Mouse (Mus musculus): ENCODE data around the gene Ankra2. TPM values are rescaled to one million over a fixed set of nuclear protein-coding genes. Genes with fewer than 3 reads are reported as not detected.
A peak's percentile ranks its signal among the peaks of the same experiment; 100 is the strongest.

Gene Ankra2
- 15.0 and 16.1 TPM in 2 replicates for polyA plus RNA-seq (2015; fragmentation: Nextera tagmentation; extraction: Ambion mirVana)

DNA sequence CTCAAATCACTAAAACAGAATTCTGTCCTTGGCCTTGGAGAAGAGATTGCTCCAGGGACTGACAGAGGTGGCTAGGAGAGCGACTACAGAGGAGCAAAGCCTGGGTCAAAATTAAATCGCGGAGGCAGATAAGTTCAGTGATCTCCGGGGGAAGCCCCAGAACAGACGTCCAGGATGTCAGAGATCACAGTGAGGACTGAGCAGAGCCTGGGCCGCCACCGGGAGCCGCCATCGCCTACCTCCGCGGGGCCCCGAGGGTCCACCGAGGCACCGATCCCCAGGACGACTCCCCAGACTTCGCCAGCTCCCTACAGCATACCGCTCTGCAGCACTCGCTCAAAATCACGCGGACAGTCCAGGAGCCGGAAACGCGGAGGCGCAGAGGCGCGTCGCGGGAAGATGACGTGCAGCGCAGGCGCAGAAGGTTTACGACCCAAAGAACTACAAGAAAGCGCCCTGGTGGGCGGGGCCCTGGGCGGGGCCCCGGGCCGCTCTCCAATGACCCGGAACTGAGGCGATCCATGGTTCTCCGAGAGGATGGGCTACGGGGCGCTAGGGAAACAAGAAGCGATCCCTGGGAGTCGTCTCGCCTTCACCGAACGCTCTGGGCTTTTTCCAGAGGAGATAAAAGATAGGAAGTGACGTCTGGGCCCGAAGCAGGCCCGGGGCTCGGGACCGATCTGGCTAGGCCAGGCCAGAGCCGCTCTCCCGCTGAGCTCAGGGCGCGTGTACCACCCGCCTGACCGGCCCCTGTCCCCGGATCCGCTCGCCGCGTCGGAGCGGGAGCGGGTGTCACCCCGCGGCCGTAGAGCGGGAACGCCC is at the start of gene Ankra2, which contains the start of gene Utp15:
Gene Ankra2, plus strand, starts transcription at position 439 of the 822 bp plus-strand sequence.
Gene Utp15, minus strand, starts transcription at position 406 of the 822 bp plus-strand sequence.
- Histone ChIP-seq H3K9ac (ENCODE audit: low read length) (peak within 1 kb of the TSS; percentile 94), H3K4me1 (ENCODE audit: control insufficient read depth, insufficient read depth, low read length) (peaks cover 18% of the 10 kb centered on the region), H3K9me3 (replicated peaks; ENCODE audit: control insufficient read depth, low read length) (no peaks in the 10 kb centered on the region), H3K27me3 (ENCODE audit: control insufficient read depth, insufficient read depth, low read length) (no peaks in the 10 kb centered on the region), H3K27ac (ENCODE audit: low read length) (peak within 1 kb of the TSS; percentile 95), H3K36me3 (ENCODE audit: control insufficient read depth, insufficient read depth) (peaks cover 9% of the 10 kb centered on the region), H3K4me3 (ENCODE audit: low read length) (peak within 1 kb of the TSS; percentile 95), H3K4me2 (ENCODE audit: low read depth, low read length) (peak within 1 kb of the TSS; percentile 96)
- WGBS = under 1% methylated on average over 70 of the region's 71 CpGs
- ATAC-seq (replicated peaks; ENCODE audit: extremely low read depth, insufficient read depth, low FRiP score) = peak; percentile 100

GRCm38 (mm10) chr13:98222848-98223247 is 40.0 kb upstream of the Ankra2 start:
- Histone ChIP-seq H3K27me3 (ENCODE audit: control insufficient read depth, insufficient read depth, low read length) (no peaks in the 10 kb centered on the region), H3K9ac (ENCODE audit: low read length) (no peak overlapping the region), H3K4me3 (ENCODE audit: low read length) (no peak overlapping the region), H3K4me2 (ENCODE audit: low read depth, low read length) (no peak overlapping the region), H3K9me3 (replicated peaks; ENCODE audit: control insufficient read depth, low read length) (no peaks in the 10 kb centered on the region), H3K36me3 (ENCODE audit: control insufficient read depth, insufficient read depth) (no peaks in the 10 kb centered on the region), H3K4me1 (ENCODE audit: control insufficient read depth, insufficient read depth, low read length) (no peaks in the 10 kb centered on the region), H3K27ac (ENCODE audit: low read length) (no peak overlapping the region)
- ATAC-seq (replicated peaks; ENCODE audit: extremely low read depth, insufficient read depth, low FRiP score) = no peak
- 35% methylated on average over 12 of the region's 12 CpGs for WGBS

GRCm38 (mm10) chr13:98226225-98226624 is 36.6 kb upstream of the Ankra2 start:
- ATAC-seq (replicated peaks; ENCODE audit: extremely low read depth, insufficient read depth, low FRiP score) = no peak
- WGBS = 62% methylated on average over 2 of the region's 2 CpGs
- H3K4me3 ChIP-seq (ENCODE audit: low read length) = no peak overlapping the region

GRCm38 (mm10) chr13:98230511-98230910 is 32.4 kb upstream of the Ankra2 start:
- Histone ChIP-seq H3K27me3 (ENCODE audit: control insufficient read depth, insufficient read depth, low read length) (no peaks in the 10 kb centered on the region), H3K4me1 (ENCODE audit: control insufficient read depth, insufficient read depth, low read length) (no peaks in the 10 kb centered on the region), H3K9me3 (replicated peaks; ENCODE audit: control insufficient read depth, low read length) (no peaks in the 10 kb centered on the region), H3K9ac (ENCODE audit: low read length) (no peak overlapping the region), H3K4me2 (ENCODE audit: low read depth, low read length) (no peak overlapping the region), H3K36me3 (ENCODE audit: control insufficient read depth, insufficient read depth) (no peaks in the 10 kb centered on the region), H3K27ac (ENCODE audit: low read length) (no peak overlapping the region), H3K4me3 (ENCODE audit: low read length) (no peak overlapping the region)
- no peak for ATAC-seq (replicated peaks; ENCODE audit: extremely low read depth, insufficient read depth, low FRiP score)
- 86% methylated on average over 1 of the region's 1 CpGs for WGBS

More at GRCm38 (mm10) chr13:98226225-98226624, 36.6 kb upstream of the Ankra2 start:
- no peaks in the 10 kb centered on the region for H3K36me3 ChIP-seq (ENCODE audit: control insufficient read depth, insufficient read depth)
- no peak overlapping the region for H3K9ac ChIP-seq (ENCODE audit: low read length)
- no peaks in the 10 kb centered on the region for H3K4me1 ChIP-seq (ENCODE audit: control insufficient read depth, insufficient read depth, low read length)
- no peaks in the 10 kb centered on the region for H3K27me3 ChIP-seq (ENCODE audit: control insufficient read depth, insufficient read depth, low read length)
- H3K27ac ChIP-seq (ENCODE audit: low read length) = no peak overlapping the region
- no peak overlapping the region for H3K4me2 ChIP-seq (ENCODE audit: low read depth, low read length)
- no peaks in the 10 kb centered on the region for H3K9me3 ChIP-seq (replicated peaks; ENCODE audit: control insufficient read depth, low read length)

DNA sequence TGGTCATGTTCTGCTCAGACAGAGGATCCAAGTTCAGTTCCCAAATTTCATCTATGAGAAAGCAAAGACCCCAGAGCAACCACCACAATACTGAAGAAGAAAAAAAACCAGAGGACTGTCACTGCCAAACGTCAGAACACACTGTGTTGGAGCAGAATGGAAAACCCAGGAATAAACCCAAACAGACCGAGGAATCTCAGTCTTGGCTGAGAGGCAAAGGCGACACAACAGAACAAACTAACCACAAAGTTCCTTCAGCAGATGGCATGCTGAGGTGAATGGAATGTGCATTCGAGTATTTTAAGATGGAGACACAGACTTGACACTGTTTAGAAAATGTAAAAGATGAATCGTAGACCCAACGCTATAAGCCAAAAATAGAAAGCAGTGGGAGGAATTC is 27.4 kb upstream of the Ankra2 start:
- H3K9ac ChIP-seq (ENCODE audit: low read length) = no peak overlapping the region
- no peak overlapping the region for H3K4me2 ChIP-seq (ENCODE audit: low read depth, low read length)
- no peak for ATAC-seq (replicated peaks; ENCODE audit: extremely low read depth, insufficient read depth, low FRiP score)
- H3K9me3 ChIP-seq (replicated peaks; ENCODE audit: control insufficient read depth, low read length) = no peaks in the 10 kb centered on the region
- H3K4me1 ChIP-seq (ENCODE audit: control insufficient read depth, insufficient read depth, low read length) = no peaks in the 10 kb centered on the region
- H3K27me3 ChIP-seq (ENCODE audit: control insufficient read depth, insufficient read depth, low read length) = no peaks in the 10 kb centered on the region
- no peak overlapping the region for H3K27ac ChIP-seq (ENCODE audit: low read length)
- no peak overlapping the region for H3K4me3 ChIP-seq (ENCODE audit: low read length)
- 56% methylated on average over 6 of the region's 6 CpGs for WGBS
- H3K36me3 ChIP-seq (ENCODE audit: control insufficient read depth, insufficient read depth) = no peaks in the 10 kb centered on the region

DNA sequence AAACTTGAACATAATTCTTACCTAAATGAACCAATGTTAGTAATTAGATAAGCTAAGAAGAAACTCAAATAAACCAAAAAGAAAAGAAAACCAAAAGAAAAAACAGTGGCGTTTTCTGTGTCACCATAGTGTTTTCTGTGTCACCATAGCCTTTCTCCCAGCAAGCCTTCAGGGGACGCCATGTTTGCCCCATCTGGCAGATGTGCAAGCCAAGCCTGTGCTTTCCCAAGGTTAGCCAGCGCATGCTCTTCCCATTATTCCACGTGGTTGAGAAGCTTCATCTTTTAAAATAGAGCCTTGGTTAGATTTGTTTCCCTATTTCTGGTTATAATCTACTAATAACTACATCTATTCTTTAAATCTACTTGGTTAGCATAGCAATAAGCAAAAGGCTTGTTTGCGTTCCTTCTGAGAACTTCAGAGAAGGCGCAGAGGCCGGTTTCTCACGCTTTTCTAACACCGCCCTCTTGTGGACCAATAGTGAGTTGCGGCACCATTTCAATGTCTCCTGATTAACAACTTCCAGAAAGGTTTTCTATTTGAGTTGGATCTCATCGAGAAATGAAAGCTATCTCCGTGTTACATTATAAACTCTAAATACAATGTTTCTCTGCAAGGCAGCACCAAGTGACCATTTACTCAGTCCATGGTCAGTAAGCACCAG is 22.8 kb upstream of the Ankra2 start:
- Histone ChIP-seq H3K4me3 (ENCODE audit: low read length) (no peak overlapping the region), H3K27me3 (ENCODE audit: control insufficient read depth, insufficient read depth, low read length) (no peaks in the 10 kb centered on the region), H3K36me3 (ENCODE audit: control insufficient read depth, insufficient read depth) (no peaks in the 10 kb centered on the region), H3K4me2 (ENCODE audit: low read depth, low read length) (no peak overlapping the region), H3K27ac (ENCODE audit: low read length) (no peak overlapping the region), H3K9ac (ENCODE audit: low read length) (no peak overlapping the region), H3K9me3 (replicated peaks; ENCODE audit: control insufficient read depth, low read length) (no peaks in the 10 kb centered on the region), H3K4me1 (ENCODE audit: control insufficient read depth, insufficient read depth, low read length) (no peaks in the 10 kb centered on the region)
- ATAC-seq (replicated peaks; ENCODE audit: extremely low read depth, insufficient read depth, low FRiP score) = no peak
- 17% methylated on average over 12 of the region's 12 CpGs for WGBS

DNA sequence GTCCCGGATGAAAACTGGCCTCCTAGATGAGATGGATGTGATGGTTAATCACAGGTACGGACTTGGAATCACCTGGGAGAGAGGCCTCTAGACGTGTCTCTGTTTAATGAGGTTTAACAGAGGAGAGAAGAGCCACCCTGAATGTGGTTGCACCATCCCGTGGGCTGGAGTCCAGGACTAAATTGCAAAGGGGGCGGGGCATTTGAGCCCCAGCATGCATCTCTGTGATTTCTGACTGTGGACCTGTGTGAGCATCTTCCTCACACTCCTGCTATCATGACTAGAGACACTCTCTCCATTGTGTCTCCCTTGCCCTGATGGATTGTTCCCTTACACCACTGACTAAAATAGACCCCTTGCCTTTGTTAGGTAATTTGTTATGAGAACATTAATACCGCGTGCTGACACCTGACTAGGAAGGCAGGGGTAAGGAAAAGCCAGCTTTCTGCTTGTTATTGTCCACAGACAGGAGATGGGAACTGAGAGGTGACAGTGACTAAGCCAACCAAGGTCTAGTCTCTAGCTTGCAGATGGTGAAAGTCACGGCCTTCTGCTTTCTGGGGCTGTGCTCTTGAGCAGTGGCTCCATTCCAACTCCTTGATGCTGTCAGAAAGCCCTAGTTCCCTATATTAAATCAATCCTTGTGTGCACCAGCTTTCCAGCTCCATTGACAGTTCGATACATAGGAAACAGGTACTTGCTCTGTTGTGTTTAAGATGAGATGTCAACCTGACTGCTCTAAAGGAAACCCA is 21.2 kb upstream of the Ankra2 start:
- 56% methylated on average over 9 of the region's 9 CpGs for whole genome bisulfite sequencing
- ATAC-seq (replicated peaks; ENCODE audit: extremely low read depth, insufficient read depth, low FRiP score) = no peak
- Histone ChIP-seq H3K27me3 (ENCODE audit: control insufficient read depth, insufficient read depth, low read length) (no peaks in the 10 kb centered on the region), H3K4me3 (ENCODE audit: low read length) (no peak overlapping the region), H3K36me3 (ENCODE audit: control insufficient read depth, insufficient read depth) (no peaks in the 10 kb centered on the region), H3K27ac (ENCODE audit: low read length) (no peak overlapping the region), H3K4me2 (ENCODE audit: low read depth, low read length) (no peak overlapping the region), H3K9me3 (replicated peaks; ENCODE audit: control insufficient read depth, low read length) (no peaks in the 10 kb centered on the region), H3K9ac (ENCODE audit: low read length) (no peak overlapping the region), H3K4me1 (ENCODE audit: control insufficient read depth, insufficient read depth, low read length) (no peaks in the 10 kb centered on the region)

- no peaks in the 10 kb centered on the region for H3K4me1 ChIP-seq (ENCODE audit: control insufficient read depth, insufficient read depth, low read length)
- H3K4me3 ChIP-seq (ENCODE audit: low read length) = no peak overlapping the region
- 60% methylated on average over 5 of the region's 5 CpGs for WGBS
- no peak overlapping the region for H3K9ac ChIP-seq (ENCODE audit: low read length)
- no peaks in the 10 kb centered on the region for H3K9me3 ChIP-seq (replicated peaks; ENCODE audit: control insufficient read depth, low read length)
- H3K4me2 ChIP-seq (ENCODE audit: low read depth, low read length) = no peak overlapping the region
- no peak for ATAC-seq (replicated peaks; ENCODE audit: extremely low read depth, insufficient read depth, low FRiP score)
- H3K36me3 ChIP-seq (ENCODE audit: control insufficient read depth, insufficient read depth) = peaks cover 16% of the 10 kb centered on the region; the same call in 1 of the 2 replicates
- no peak overlapping the region for H3K27ac ChIP-seq (ENCODE audit: low read length)
- no peaks in the 10 kb centered on the region for H3K27me3 ChIP-seq (ENCODE audit: control insufficient read depth, insufficient read depth, low read length)
These were observed 18.1 kb upstream of the Ankra2 start for GRCm38 (mm10) chr13:98244571-98245350.

Data from heart, embryonic 16.5 days (tissue).